In the genomic region with DNA sequence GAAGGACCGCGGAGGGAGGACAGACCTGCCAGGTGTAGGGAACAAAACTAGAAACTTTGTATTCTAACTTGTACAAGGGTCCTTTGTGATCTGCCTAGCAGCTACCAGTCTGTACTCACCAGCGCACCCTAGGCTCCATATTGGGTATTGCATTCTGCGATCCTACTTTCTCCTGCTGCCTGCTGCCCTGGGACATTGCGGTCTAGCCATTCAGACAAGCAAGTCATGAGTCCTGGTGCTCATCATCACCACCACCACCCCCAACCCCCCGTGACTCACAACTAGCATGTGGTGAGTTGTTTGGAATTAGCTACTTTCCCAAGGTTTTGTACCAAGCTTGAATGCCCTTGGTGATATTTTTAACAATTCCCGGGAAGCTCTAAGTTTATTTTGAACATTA, we compare ENCODE assay signal across 8 mouse cellular contexts. TPM values are rescaled to one million over a fixed set of nuclear protein-coding genes. Genes with fewer than 3 reads are reported as not detected.
DNase-seq lines count a peak whose midpoint lies in the region; ATAC-seq and TF ChIP-seq lines count a peak whose summit lies in the region.

No protein-coding gene starts in this region.

- no peaks in the 10 kb centered on the region for H3K4me1 ChIP-seq in E14TG2a.4 (replicated peaks; ENCODE audit: low read depth, low read length)
- peaks cover 4% of the 10 kb centered on the region; the same call in 1 of the 2 replicates for H3K4me1 ChIP-seq in lung, embryonic 16.5 days (replicated peaks; ENCODE audit: control insufficient read depth, insufficient read depth, low read length)

- ATAC-seq in activated CD4-positive, CD25-positive, alpha-beta regulatory T cell, adult 4 months, result peak; percentile 69
- ATAC-seq in common myeloid progenitor, adult 5-6 weeks (replicated peaks; ENCODE audit: low read depth, poor library complexity, severe bottlenecking), result peak; percentile 92
- ATAC-seq in lung, embryonic 16.5 days (ENCODE audit: low read depth), result peak; percentile 35; the same call in 1 of the 2 replicates

- H3K27ac ChIP-seq in lung, embryonic 16.5 days (ENCODE audit: low read length), result no peak overlapping the region

- TF ChIP-seq CTCF in E14TG2a.4 (conservative IDR thresholded peaks at IDR 0.05; ENCODE audit: low read length), result peak; percentile 77

- H3K4me2 ChIP-seq in lung, embryonic 16.5 days (ENCODE audit: low read depth, low read length), result no peak overlapping the region

- no peak overlapping the region for H3K4me3 ChIP-seq in E14TG2a.4 (replicated peaks; ENCODE audit: low read length)
- H3K4me3 ChIP-seq in lung, embryonic 16.5 days (ENCODE audit: low read length), result no peak overlapping the region

- WGBS in large intestine, adult 2 months, result 31% methylated on average over 7 of the region's 7 CpGs
- 30% methylated on average over 7 of the region's 7 CpGs for WGBS in lung, embryonic 16.5 days

- H3K36me3 ChIP-seq in E14TG2a.4 (ENCODE audit: insufficient read depth, low read length), result no peaks in the 10 kb centered on the region
- no peaks in the 10 kb centered on the region for H3K36me3 ChIP-seq in lung, embryonic 16.5 days (ENCODE audit: control insufficient read depth, insufficient read depth, low read length)

- no peaks in the 10 kb centered on the region for H3K27me3 ChIP-seq in E14TG2a.4 (ENCODE audit: insufficient read depth, low read length)
- no peaks in the 10 kb centered on the region for H3K27me3 ChIP-seq in lung, embryonic 16.5 days (ENCODE audit: control insufficient read depth, insufficient read depth, low read depth, low read length)

- H3K9me3 ChIP-seq in E14TG2a.4 (ENCODE audit: low read length), result no peaks in the 10 kb centered on the region
- no peaks in the 10 kb centered on the region for H3K9me3 ChIP-seq in lung, embryonic 16.5 days (ENCODE audit: control insufficient read depth, low read length)

- peak; percentile 28 for DNase-seq in gastrocnemius, postnatal 25 days
- DNase-seq in large intestine, adult 2 months (ENCODE audit: low read depth, low spot score), result peak; percentile 29
- DNase-seq in right cerebral cortex, adult 2 months (ENCODE audit: low spot score in 2 of 2), result peak; percentile 62 to 65
- DNase-seq in yolk sac, embryonic 10.5 days (ENCODE audit: low spot score), result peak; percentile 50

- no peak overlapping the region for H3K9ac ChIP-seq in lung, embryonic 16.5 days (ENCODE audit: low read length)

RNA-seq across cellular contexts. Expression of a gene that starts 17.8 kb away (rescaled TPM):
- not detected for polyA plus RNA-seq in activated CD4-positive, CD25-positive, alpha-beta regulatory T cell, adult 4 months (2017; shearing (Covaris generic))
- total RNA-seq in common myeloid progenitor, adult 5-6 weeks (2017), result not detected in 2 replicates
- total RNA-seq in gastrocnemius, postnatal 25 days (2021), result 1 to 10 TPM; 7.9 to 8.6 TPM
- polyA plus RNA-seq in large intestine, adult 2 months (2012; rRNA removed), result 2.5 and 6.8 TPM in 2 replicates
- 11.7 and 12.0 TPM in 2 replicates for polyA plus RNA-seq in lung, embryonic 16.5 days (2015; fragmentation: Nextera tagmentation; extraction: Ambion mirVana)

Comparison
In these comparisons a context has a peak if more than half of its experiments do, and no peak if none do; other contexts are left out.
1. ATAC-seq: peak in every context shown above with its lines; median percentile 92 in common myeloid progenitor, adult 5-6 weeks; 69 in activated CD4-positive, CD25-positive, alpha-beta regulatory T cell, adult 4 months; 35 in lung, embryonic 16.5 days.